Mouse (Mus musculus): ENCODE results near the gene Gm28230. TPM values are rescaled to one million over a fixed set of nuclear protein-coding genes. Genes with fewer than 3 reads are reported as not detected.

The Gm28230 gene
- polyA plus RNA-seq, 1 experiment from 2014 or later: not detected

DNA sequence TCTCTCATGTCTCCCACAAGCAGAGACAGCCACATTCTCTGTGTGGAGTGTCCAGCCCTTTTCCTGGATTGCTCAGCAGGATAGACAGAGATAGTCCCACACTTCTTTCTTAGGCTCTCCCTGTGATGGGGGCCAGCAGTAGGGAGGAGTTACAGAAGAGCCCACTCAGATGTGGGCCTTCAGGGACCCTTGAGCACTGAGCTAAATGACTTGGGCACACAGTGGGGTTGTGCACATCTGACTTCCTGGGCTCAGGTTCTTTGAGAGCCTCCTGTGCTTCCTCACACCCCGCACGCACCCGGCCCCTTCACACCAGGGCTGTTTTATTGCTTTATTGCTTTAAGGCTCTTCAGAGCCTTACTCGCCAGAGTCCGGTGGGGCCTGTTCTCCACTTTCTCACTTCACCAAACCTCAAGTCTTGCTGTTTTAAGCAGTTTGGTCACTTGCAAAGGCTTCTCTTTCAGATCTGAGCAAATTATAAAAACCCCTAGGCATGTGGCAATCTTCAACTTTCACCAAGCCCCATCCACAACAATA is 5.5 kb upstream of the Gm28230 start:
- Histone ChIP-seq H3K9me3 (replicated peaks) (no peaks in the 10 kb centered on the region), H3K27me3 (peaks cover 96% of the 10 kb centered on the region), H3K27ac (no peak overlapping the region), H3K4me1 (replicated peaks) (no peaks in the 10 kb centered on the region), H3K9ac (no peak overlapping the region), H3K36me3 (no peaks in the 10 kb centered on the region), H3K4me3 (replicated peaks) (no peak overlapping the region), H3K4me2 (no peak overlapping the region)
- no peak for DNase-seq
- WGBS (ENCODE audit: insufficient replicate concordance): 31% methylated on average over 5 of the region's 5 CpGs
- ATAC-seq (ENCODE audit: low read depth): no peak

GRCm38 (mm10) chr2:74721882-74722281 is 4.6 kb upstream of the Gm28230 start:
- no peak overlapping the region for H3K27ac ChIP-seq
- peaks cover 96% of the 10 kb centered on the region for H3K27me3 ChIP-seq
- H3K4me2 ChIP-seq: no peak overlapping the region
- ATAC-seq (ENCODE audit: low read depth): no peak
- DNase-seq: no peak
- H3K4me1 ChIP-seq (replicated peaks): no peaks in the 10 kb centered on the region
- no peaks in the 10 kb centered on the region for H3K36me3 ChIP-seq
- no peaks in the 10 kb centered on the region for H3K9me3 ChIP-seq (replicated peaks)
- H3K9ac ChIP-seq: no peak overlapping the region
- WGBS (ENCODE audit: insufficient replicate concordance): 23% methylated on average over 6 of the region's 6 CpGs
- H3K4me3 ChIP-seq (replicated peaks): no peak overlapping the region

- ATAC-seq (ENCODE audit: low read depth) (no peak), DNase-seq (no peak)
- no peak overlapping the region for H3K9ac ChIP-seq
- no peaks in the 10 kb centered on the region for H3K9me3 ChIP-seq (replicated peaks)
- 15% methylated on average over 8 of the region's 8 CpGs for WGBS (ENCODE audit: insufficient replicate concordance)
- H3K4me2 ChIP-seq: no peak overlapping the region
- no peaks in the 10 kb centered on the region for H3K4me1 ChIP-seq (replicated peaks)
- peaks cover 96% of the 10 kb centered on the region for H3K27me3 ChIP-seq
- H3K4me3 ChIP-seq (replicated peaks): no peak overlapping the region
- no peaks in the 10 kb centered on the region for H3K36me3 ChIP-seq
- no peak overlapping the region for H3K27ac ChIP-seq
These were observed 3.6 kb upstream of the Gm28230 start for GRCm38 (mm10) chr2:74722949-74723348.

GRCm38 (mm10) chr2:74724244-74725015 is 2.1 kb upstream of the Gm28230 start:
- no peak overlapping the region for H3K4me3 ChIP-seq (replicated peaks)
- no peaks in the 10 kb centered on the region for H3K36me3 ChIP-seq
- DNase-seq: no peak
- no peaks in the 10 kb centered on the region for H3K9me3 ChIP-seq (replicated peaks)
- H3K27ac ChIP-seq: no peak overlapping the region
- H3K4me1 ChIP-seq (replicated peaks): no peaks in the 10 kb centered on the region
- H3K4me2 ChIP-seq: no peak overlapping the region
- H3K9ac ChIP-seq: no peak overlapping the region
- no peak for ATAC-seq (ENCODE audit: low read depth)
- peaks cover 99% of the 10 kb centered on the region for H3K27me3 ChIP-seq
- 33% methylated on average over 7 of the region's 7 CpGs for WGBS (ENCODE audit: insufficient replicate concordance)

GRCm38 (mm10) chr2:74725171-74725570 is 1.4 kb upstream of the Gm28230 start:
- H3K4me3 ChIP-seq (replicated peaks): no peak overlapping the region
- no peak overlapping the region for H3K9ac ChIP-seq
- DNase-seq (no peak), ATAC-seq (ENCODE audit: low read depth) (no peak)
- H3K4me1 ChIP-seq (replicated peaks): no peaks in the 10 kb centered on the region
- WGBS (ENCODE audit: insufficient replicate concordance): 30% methylated on average over 17 of the region's 17 CpGs
- peaks cover 97% of the 10 kb centered on the region for H3K27me3 ChIP-seq
- no peaks in the 10 kb centered on the region for H3K9me3 ChIP-seq (replicated peaks)
- H3K4me2 ChIP-seq: no peak overlapping the region
- no peaks in the 10 kb centered on the region for H3K36me3 ChIP-seq
- no peak overlapping the region for H3K27ac ChIP-seq

DNA sequence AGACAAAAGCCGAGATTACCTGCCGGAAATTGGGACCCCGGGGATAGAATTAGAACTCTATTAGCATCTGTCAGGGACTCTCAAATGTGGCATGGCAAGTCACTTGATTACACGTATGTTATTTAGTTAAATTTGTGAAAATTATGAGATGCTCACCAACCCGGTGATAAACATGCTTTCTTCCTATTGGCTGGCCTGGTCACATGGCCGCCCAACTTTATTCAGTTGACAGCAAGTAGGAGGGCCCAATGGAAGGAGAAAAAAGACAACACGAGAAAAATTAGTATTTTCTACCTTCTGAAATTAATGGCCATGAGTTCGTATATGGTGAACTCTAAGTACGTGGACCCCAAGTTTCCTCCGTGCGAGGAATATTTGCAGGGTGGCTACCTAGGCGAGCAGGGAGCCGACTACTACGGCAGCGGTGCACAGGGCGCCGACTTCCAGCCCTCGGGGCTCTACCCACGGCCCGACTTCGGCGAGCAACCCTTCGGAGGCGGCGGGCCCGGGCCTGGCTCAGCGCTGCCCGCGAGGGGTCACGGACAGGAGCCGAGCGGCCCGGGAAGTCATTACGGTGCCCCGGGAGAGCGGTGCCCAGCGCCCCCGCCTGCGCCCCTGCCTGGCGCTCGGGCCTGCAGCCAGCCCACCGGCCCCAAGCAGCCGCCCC is 578 bp downstream of the Gm28230 start:
- WGBS (ENCODE audit: insufficient replicate concordance): 6% methylated on average over 43 of the region's 43 CpGs
- no peaks in the 10 kb centered on the region for H3K36me3 ChIP-seq
- peak overlapping the region; percentile 35; the same call in 1 of the 2 replicates for H3K4me2 ChIP-seq
- no peaks in the 10 kb centered on the region for H3K9me3 ChIP-seq (replicated peaks)
- ATAC-seq (ENCODE audit: low read depth) (no peak), DNase-seq (no peak)
- H3K4me3 ChIP-seq (replicated peaks): peak overlapping the region; percentile 22; the same call in 1 of the 2 replicates
- no peak overlapping the region for H3K9ac ChIP-seq
- no peak overlapping the region for H3K27ac ChIP-seq
- H3K27me3 ChIP-seq: peaks cover 98% of the 10 kb centered on the region
- H3K4me1 ChIP-seq (replicated peaks): no peaks in the 10 kb centered on the region

GRCm38 (mm10) chr2:74727640-74728302 is 1.2 kb downstream of the Gm28230 start:
- DNase-seq (no peak), ATAC-seq (ENCODE audit: low read depth) (no peak)
- H3K9me3 ChIP-seq (replicated peaks): no peaks in the 10 kb centered on the region
- peak overlapping the region; percentile 35; the same call in 1 of the 2 replicates for H3K4me2 ChIP-seq
- H3K4me1 ChIP-seq (replicated peaks): no peaks in the 10 kb centered on the region
- peak overlapping the region; percentile 22; the same call in 1 of the 2 replicates for H3K4me3 ChIP-seq (replicated peaks)
- H3K36me3 ChIP-seq: no peaks in the 10 kb centered on the region
- no peak overlapping the region for H3K27ac ChIP-seq
- H3K9ac ChIP-seq: no peak overlapping the region
- 10% methylated on average over 25 of the region's 25 CpGs for WGBS (ENCODE audit: insufficient replicate concordance)
- peaks cover 98% of the 10 kb centered on the region for H3K27me3 ChIP-seq

GRCm38 (mm10) chr2:74728303-74728680 is 1.8 kb downstream of the Gm28230 start:
- Histone ChIP-seq H3K4me2 (no peak overlapping the region), H3K27me3 (peaks cover 98% of the 10 kb centered on the region), H3K9ac (no peak overlapping the region), H3K4me3 (replicated peaks) (no peak overlapping the region), H3K4me1 (replicated peaks) (no peaks in the 10 kb centered on the region), H3K9me3 (replicated peaks) (no peaks in the 10 kb centered on the region), H3K27ac (no peak overlapping the region), H3K36me3 (no peaks in the 10 kb centered on the region)
- DNase-seq (no peak), ATAC-seq (ENCODE audit: low read depth) (no peak)
- WGBS (ENCODE audit: insufficient replicate concordance): 39% methylated on average over 13 of the region's 13 CpGs

DNA sequence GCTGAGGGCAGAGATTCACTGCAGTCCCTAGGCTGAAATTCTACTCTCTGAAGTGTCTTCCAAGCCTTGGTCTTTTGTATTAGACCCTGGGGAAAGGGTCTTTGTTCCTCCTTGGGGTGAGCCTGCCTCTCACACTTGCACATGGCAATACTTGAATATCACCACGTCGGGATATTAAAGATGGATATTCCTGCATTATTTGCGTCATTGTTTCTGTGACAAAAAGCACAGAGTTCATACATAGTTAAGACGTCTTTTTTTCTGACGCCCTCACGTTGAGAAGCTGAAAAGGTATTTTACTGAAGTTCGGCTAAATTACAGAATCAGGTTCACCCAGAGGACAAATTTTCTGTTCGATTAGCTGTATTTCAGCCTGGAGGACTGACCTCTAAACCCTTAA is 3.8 kb downstream of the Gm28230 start:
- Histone ChIP-seq H3K27me3 (peaks cover 98% of the 10 kb centered on the region), H3K4me1 (replicated peaks) (no peaks in the 10 kb centered on the region), H3K4me3 (replicated peaks) (no peak overlapping the region), H3K4me2 (no peak overlapping the region), H3K27ac (no peak overlapping the region), H3K36me3 (no peaks in the 10 kb centered on the region), H3K9ac (no peak overlapping the region), H3K9me3 (replicated peaks) (no peaks in the 10 kb centered on the region)
- no peak for ATAC-seq (ENCODE audit: low read depth)
- 28% methylated on average over 8 of the region's 8 CpGs for WGBS (ENCODE audit: insufficient replicate concordance)
- DNase-seq: no peak

GRCm38 (mm10) chr2:74731055-74731454 is 4.5 kb downstream of the Gm28230 start:
- H3K4me2 ChIP-seq: no peak overlapping the region
- ATAC-seq (ENCODE audit: low read depth): no peak
- H3K9ac ChIP-seq: no peak overlapping the region
- no peak overlapping the region for H3K4me3 ChIP-seq (replicated peaks)
- H3K4me1 ChIP-seq (replicated peaks): no peaks in the 10 kb centered on the region
- no peak for DNase-seq
- H3K27ac ChIP-seq: no peak overlapping the region
- H3K9me3 ChIP-seq (replicated peaks): no peaks in the 10 kb centered on the region
- H3K27me3 ChIP-seq: peaks cover 98% of the 10 kb centered on the region
- no peaks in the 10 kb centered on the region for H3K36me3 ChIP-seq

- DNase-seq: no peak
- 13% methylated on average over 9 of the region's 9 CpGs for WGBS (ENCODE audit: insufficient replicate concordance)
- no peak overlapping the region for H3K4me2 ChIP-seq
These were observed 5.4 kb downstream of the Gm28230 start for GRCm38 (mm10) chr2:74731799-74732512.

More at GRCm38 (mm10) chr2:74731799-74732512, 5.4 kb downstream of the Gm28230 start:
- Histone ChIP-seq H3K27ac (no peak overlapping the region), H3K27me3 (peaks cover 98% of the 10 kb centered on the region), H3K9ac (no peak overlapping the region), H3K9me3 (replicated peaks) (no peaks in the 10 kb centered on the region), H3K4me3 (replicated peaks) (no peak overlapping the region), H3K36me3 (no peaks in the 10 kb centered on the region), H3K4me1 (replicated peaks) (no peaks in the 10 kb centered on the region)
- ATAC-seq (ENCODE audit: low read depth): no peak

Measured in liver, embryonic 13.5 days (tissue).